Mouse (Mus musculus): ENCODE measurements around the gene Slc24a4. TPM values are rescaled to one million over a fixed set of nuclear protein-coding genes. Genes with fewer than 3 reads are reported as not detected.
A peak's percentile ranks its signal among the peaks of the same experiment; 100 is the strongest.
"Not testable (repeated sequence)": the region's sequence is repeated elsewhere in the genome, so short reads cannot be mapped to it uniquely, and the experiment has no call there.

Gene Slc24a4
- polyA plus RNA-seq, 1 experiment from 2014 or later, result 0.89 TPM

DNA sequence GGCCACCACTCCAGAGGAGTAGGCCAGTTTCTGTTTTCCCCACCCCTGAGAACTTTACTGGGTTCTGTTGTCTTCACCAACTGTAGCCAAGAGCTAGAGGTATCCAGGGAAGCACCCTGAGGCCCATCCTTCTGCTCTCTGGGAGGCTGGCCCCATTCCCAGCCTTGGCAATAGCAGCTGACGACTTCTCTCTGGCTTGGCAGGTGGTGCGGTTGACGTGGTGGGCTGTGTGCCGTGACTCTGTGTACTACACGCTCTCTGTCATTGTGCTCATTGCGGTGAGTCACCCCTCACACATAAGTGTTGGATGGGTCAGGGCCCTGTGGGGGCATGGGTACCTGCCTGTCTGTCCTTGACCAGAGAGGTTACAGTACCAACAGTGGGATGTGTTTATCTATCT, 94.9 kb downstream of the Slc24a4 start:
- Histone ChIP-seq H3K9ac (no peak overlapping the region), H3K36me3 (no peaks in the 10 kb centered on the region), H3K4me3 (no peak overlapping the region), H3K4me2 (no peak overlapping the region), H3K9me3 (no peaks in the 10 kb centered on the region), H3K27me3 (no peaks in the 10 kb centered on the region), H3K4me1 (replicated peaks) (no peaks in the 10 kb centered on the region), H3K27ac (replicated peaks) (no peak overlapping the region)
- no peak for ATAC-seq (ENCODE audit: low read depth)
- 93% methylated on average over 6 of the region's 6 CpGs for WGBS

DNA sequence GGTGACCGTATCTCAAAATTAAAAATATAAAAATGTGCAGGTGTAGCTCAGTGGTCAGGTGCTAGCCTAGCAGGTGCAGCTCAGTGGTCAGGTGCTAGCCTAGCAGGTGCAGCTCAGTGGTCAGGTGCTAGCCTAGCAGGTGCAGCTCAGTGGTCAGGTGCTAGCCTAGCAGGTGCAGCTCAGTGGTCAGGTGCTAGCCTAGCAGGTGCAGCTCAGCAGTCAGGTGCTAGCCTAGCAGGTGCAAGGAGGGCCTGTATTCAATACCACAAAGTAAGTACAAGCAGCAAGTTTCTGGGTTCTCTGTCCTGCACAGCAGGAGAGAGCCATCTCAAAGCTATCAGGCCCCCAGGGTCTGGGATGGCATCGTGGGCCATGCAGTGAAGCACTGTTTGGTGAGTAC, 95.6 kb downstream of the Slc24a4 start:
- not testable (repeated sequence) for H3K36me3 ChIP-seq; H3K9me3 ChIP-seq; H3K4me3 ChIP-seq; ATAC-seq (ENCODE audit: low read depth); H3K27me3 ChIP-seq; H3K27ac ChIP-seq (replicated peaks); H3K4me1 ChIP-seq (replicated peaks); H3K4me2 ChIP-seq; H3K9ac ChIP-seq
- 81% methylated on average over 2 of the region's 2 CpGs for WGBS

- WGBS, result 53% methylated on average over 3 of the region's 3 CpGs
Measured at GRCm38 (mm10) chr12:102225165-102225564, 96.6 kb downstream of the Slc24a4 start.

GRCm38 (mm10) chr12:102235551-102235950, 107.0 kb downstream of the Slc24a4 start:
- ATAC-seq (ENCODE audit: low read depth), result no peak
- Histone ChIP-seq H3K27me3 (no peaks in the 10 kb centered on the region), H3K4me3 (no peak overlapping the region), H3K9me3 (no peaks in the 10 kb centered on the region), H3K36me3 (no peaks in the 10 kb centered on the region), H3K9ac (no peak overlapping the region), H3K27ac (replicated peaks) (no peak overlapping the region), H3K4me1 (replicated peaks) (no peaks in the 10 kb centered on the region), H3K4me2 (no peak overlapping the region)
- WGBS, result 87% methylated on average over 3 of the region's 3 CpGs

More at GRCm38 (mm10) chr12:102225165-102225564, 96.6 kb downstream of the Slc24a4 start:
- no peak for ATAC-seq (ENCODE audit: low read depth)
- H3K27ac ChIP-seq (replicated peaks), result no peak overlapping the region
- H3K27me3 ChIP-seq, result no peaks in the 10 kb centered on the region
- no peaks in the 10 kb centered on the region for H3K9me3 ChIP-seq
- no peak overlapping the region for H3K9ac ChIP-seq
- H3K4me2 ChIP-seq, result no peak overlapping the region
- no peaks in the 10 kb centered on the region for H3K4me1 ChIP-seq (replicated peaks)
- no peak overlapping the region for H3K4me3 ChIP-seq
- H3K36me3 ChIP-seq, result no peaks in the 10 kb centered on the region

- Histone ChIP-seq H3K36me3 (no peaks in the 10 kb centered on the region), H3K4me2 (no peak overlapping the region), H3K27ac (replicated peaks) (no peak overlapping the region), H3K9me3 (no peaks in the 10 kb centered on the region), H3K4me3 (no peak overlapping the region), H3K4me1 (replicated peaks) (no peaks in the 10 kb centered on the region), H3K27me3 (no peaks in the 10 kb centered on the region), H3K9ac (no peak overlapping the region)
- ATAC-seq (ENCODE audit: low read depth), result no peak
- 65% methylated on average over 6 of the region's 6 CpGs for WGBS
Measured at GRCm38 (mm10) chr12:102236317-102236716, 107.8 kb downstream of the Slc24a4 start.

DNA sequence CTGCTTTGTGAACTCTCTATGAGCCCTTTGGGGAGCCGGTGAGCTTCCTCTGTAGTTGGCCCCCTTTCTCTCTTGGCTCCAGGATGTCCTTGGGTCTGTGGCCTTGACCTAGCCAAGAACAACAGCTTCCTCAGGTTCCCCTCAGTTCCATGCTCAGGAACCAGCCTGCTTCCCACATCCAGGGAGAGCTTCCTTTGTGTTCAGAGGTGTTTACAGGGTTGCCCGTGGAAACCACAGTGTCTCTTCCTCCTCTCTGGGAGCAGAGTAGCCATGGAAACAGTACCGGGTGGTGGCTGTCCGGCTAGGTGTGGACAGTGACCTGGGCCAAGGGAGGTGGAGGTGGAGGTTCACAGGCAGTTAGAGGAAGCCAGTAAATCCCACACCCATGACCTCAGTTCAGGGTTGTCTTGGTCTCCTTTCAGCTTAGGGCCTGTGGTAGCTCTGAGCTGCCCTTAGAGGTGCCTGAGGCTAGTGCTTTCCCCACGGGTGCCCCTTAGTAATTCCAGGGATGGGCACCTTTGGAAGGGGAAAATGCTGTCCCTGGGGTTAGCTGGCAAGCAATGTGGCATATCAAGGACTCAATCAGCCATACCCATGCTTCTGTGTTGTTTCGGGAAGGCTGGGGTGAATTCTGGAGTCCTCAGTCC, 113.7 kb downstream of the Slc24a4 start:
- Histone ChIP-seq H3K9ac (no peak overlapping the region), H3K4me1 (replicated peaks) (peaks cover 7% of the 10 kb centered on the region; the same call in 1 of the 2 replicates), H3K27ac (replicated peaks) (no peak overlapping the region), H3K9me3 (no peaks in the 10 kb centered on the region), H3K4me2 (no peak overlapping the region), H3K36me3 (no peaks in the 10 kb centered on the region), H3K27me3 (no peaks in the 10 kb centered on the region), H3K4me3 (no peak overlapping the region)
- WGBS, result 59% methylated on average over 6 of the region's 6 CpGs
- ATAC-seq (ENCODE audit: low read depth), result peak; percentile 23; the same call in 1 of the 2 replicates

GRCm38 (mm10) chr12:102243915-102244314, 115.4 kb downstream of the Slc24a4 start:
- no peaks in the 10 kb centered on the region for H3K36me3 ChIP-seq
- WGBS, result 67% methylated on average over 1 of the region's 1 CpGs
- no peak overlapping the region for H3K4me2 ChIP-seq
- no peak overlapping the region for H3K4me3 ChIP-seq
- H3K9me3 ChIP-seq, result no peaks in the 10 kb centered on the region
- H3K27me3 ChIP-seq, result no peaks in the 10 kb centered on the region
- H3K27ac ChIP-seq (replicated peaks), result no peak overlapping the region
- no peak for ATAC-seq (ENCODE audit: low read depth)
- no peak overlapping the region for H3K9ac ChIP-seq
- H3K4me1 ChIP-seq (replicated peaks), result peaks cover 7% of the 10 kb centered on the region; the same call in 1 of the 2 replicates

GRCm38 (mm10) chr12:102246226-102246625, 117.7 kb downstream of the Slc24a4 start:
- Histone ChIP-seq H3K4me3 (no peak overlapping the region), H3K4me1 (replicated peaks) (peaks cover 12% of the 10 kb centered on the region; the same call in 1 of the 2 replicates), H3K27me3 (no peaks in the 10 kb centered on the region), H3K4me2 (no peak overlapping the region), H3K9me3 (no peaks in the 10 kb centered on the region), H3K9ac (no peak overlapping the region), H3K27ac (replicated peaks) (no peak overlapping the region), H3K36me3 (no peaks in the 10 kb centered on the region)
- ATAC-seq (ENCODE audit: low read depth), result no peak
- WGBS, result 89% methylated on average over 5 of the region's 5 CpGs

- no peaks in the 10 kb centered on the region for H3K9me3 ChIP-seq
- 0 out of 2 replicates have a peak, but pooled peaks cover 4% of the 10 kb centered on the region for H3K4me1 ChIP-seq (replicated peaks)
- 91% methylated on average over 6 of the region's 6 CpGs for WGBS
- no peaks in the 10 kb centered on the region for H3K36me3 ChIP-seq
- no peak overlapping the region for H3K27ac ChIP-seq (replicated peaks)
- H3K4me2 ChIP-seq, result no peak overlapping the region
- ATAC-seq (ENCODE audit: low read depth), result no peak
- no peaks in the 10 kb centered on the region for H3K27me3 ChIP-seq
- H3K9ac ChIP-seq, result no peak overlapping the region
- H3K4me3 ChIP-seq, result no peak overlapping the region
Measured at GRCm38 (mm10) chr12:102248104-102248503, 119.6 kb downstream of the Slc24a4 start.

DNA sequence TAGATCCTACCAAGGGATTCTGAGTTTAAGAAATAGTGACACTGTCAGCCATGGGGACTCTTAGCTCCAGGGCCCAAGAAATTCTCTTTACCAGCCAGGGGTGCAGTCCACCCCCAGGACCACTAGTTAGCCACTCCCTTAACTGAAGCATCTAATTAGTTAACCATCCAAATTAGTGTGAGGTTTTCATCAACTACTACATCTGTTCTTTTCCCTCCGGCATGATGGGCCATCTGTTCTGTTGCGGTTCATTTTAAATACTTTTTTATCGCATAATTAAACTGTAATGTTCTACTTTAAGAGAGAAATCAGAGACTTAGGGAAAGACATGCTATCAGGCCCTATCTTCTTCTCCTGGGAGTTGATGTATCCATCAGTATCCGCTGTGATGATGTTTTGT, 121.8 kb downstream of the Slc24a4 start:
- Histone ChIP-seq H3K9me3 (no peaks in the 10 kb centered on the region), H3K4me3 (no peak overlapping the region), H3K27me3 (no peaks in the 10 kb centered on the region), H3K36me3 (no peaks in the 10 kb centered on the region), H3K4me1 (replicated peaks) (0 out of 2 replicates have a peak, but pooled peaks cover 4% of the 10 kb centered on the region), H3K9ac (no peak overlapping the region), H3K4me2 (no peak overlapping the region), H3K27ac (replicated peaks) (no peak overlapping the region; the same call in 1 of the 2 replicates)
- ATAC-seq (ENCODE audit: low read depth), result no peak
- 75% methylated on average over 4 of the region's 4 CpGs for WGBS

DNA sequence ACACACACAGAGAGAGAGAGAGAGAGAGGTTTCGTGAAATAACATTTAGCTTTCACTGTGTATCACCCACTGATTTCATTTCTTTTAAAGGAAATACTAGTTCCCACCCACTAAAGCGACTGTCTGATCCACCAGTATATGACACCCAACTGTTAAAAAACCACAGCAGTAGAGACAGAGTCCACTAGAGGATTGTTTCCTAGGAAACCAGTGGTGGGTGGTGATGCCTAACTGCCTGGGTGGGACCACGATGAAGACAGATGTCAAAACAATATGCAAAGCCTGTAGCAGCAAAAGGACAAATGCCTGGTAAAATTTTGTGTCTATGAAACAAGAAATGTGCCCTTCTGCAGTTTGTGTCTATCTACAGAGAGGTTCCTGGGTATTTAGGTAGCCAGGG, 122.5 kb downstream of the Slc24a4 start:
- H3K36me3 ChIP-seq, result no peaks in the 10 kb centered on the region
- no peak for ATAC-seq (ENCODE audit: low read depth)
- H3K27ac ChIP-seq (replicated peaks), result no peak overlapping the region
- no peak overlapping the region for H3K9ac ChIP-seq
- 70% methylated on average over 3 of the region's 3 CpGs for WGBS
- no peaks in the 10 kb centered on the region for H3K27me3 ChIP-seq
- no peaks in the 10 kb centered on the region for H3K9me3 ChIP-seq
- no peak overlapping the region for H3K4me3 ChIP-seq
- no peak overlapping the region for H3K4me2 ChIP-seq
- H3K4me1 ChIP-seq (replicated peaks), result 0 out of 2 replicates have a peak, but pooled peaks cover 4% of the 10 kb centered on the region

DNA sequence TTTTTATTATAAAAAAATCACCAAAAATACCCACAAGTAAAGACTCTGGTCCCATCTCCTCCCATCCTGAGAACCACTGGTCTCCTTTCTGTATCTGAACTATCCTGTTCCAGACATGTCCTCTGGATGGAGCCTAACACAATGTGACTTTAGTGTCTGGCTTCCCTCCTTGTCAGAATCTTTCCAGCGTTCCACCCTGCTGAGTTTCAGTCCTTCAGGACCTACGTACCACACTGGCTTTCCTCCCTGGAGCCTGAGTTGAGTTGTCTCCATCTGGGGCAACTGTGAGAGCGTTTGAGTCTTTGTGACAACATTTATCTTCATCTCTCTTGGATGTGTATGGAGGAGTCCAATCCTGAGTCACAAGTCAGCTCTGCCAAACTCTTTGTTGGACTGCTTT, 123.5 kb downstream of the Slc24a4 start:
- ATAC-seq (ENCODE audit: low read depth), result no peak
- no peaks in the 10 kb centered on the region for H3K27me3 ChIP-seq
- WGBS, result 67% methylated on average over 3 of the region's 3 CpGs

GRCm38 (mm10) chr12:102252525-102252924, 124.0 kb downstream of the Slc24a4 start:
- H3K9ac ChIP-seq, result no peak overlapping the region
- H3K9me3 ChIP-seq, result no peaks in the 10 kb centered on the region
- 0 out of 2 replicates have a peak, but pooled peaks cover 4% of the 10 kb centered on the region for H3K4me1 ChIP-seq (replicated peaks)
- no peak for ATAC-seq (ENCODE audit: low read depth)
- 71% methylated on average over 1 of the region's 1 CpGs for WGBS
- no peaks in the 10 kb centered on the region for H3K27me3 ChIP-seq
- H3K4me3 ChIP-seq, result no peak overlapping the region
- no peak overlapping the region for H3K27ac ChIP-seq (replicated peaks)
- H3K4me2 ChIP-seq, result no peak overlapping the region
- H3K36me3 ChIP-seq, result no peaks in the 10 kb centered on the region

More for the DNA sequence above, 123.5 kb downstream of the Slc24a4 start:
- Histone ChIP-seq H3K27ac (replicated peaks) (no peak overlapping the region), H3K36me3 (no peaks in the 10 kb centered on the region), H3K4me2 (no peak overlapping the region), H3K4me3 (no peak overlapping the region), H3K9ac (no peak overlapping the region), H3K9me3 (no peaks in the 10 kb centered on the region), H3K4me1 (replicated peaks) (0 out of 2 replicates have a peak, but pooled peaks cover 4% of the 10 kb centered on the region)
